Mouse (Mus musculus): ENCODE results near the gene Recql. TPM values are rescaled to one million over a fixed set of nuclear protein-coding genes. Genes with fewer than 3 reads are reported as not detected.
"Not testable (repeated sequence)": the region's sequence is repeated elsewhere in the genome, so short reads cannot be mapped to it uniquely, and the experiment has no call there.

Gene Recql
- polyA plus RNA-seq, 1 experiment from 2014 or later: 25.5 TPM

DNA sequence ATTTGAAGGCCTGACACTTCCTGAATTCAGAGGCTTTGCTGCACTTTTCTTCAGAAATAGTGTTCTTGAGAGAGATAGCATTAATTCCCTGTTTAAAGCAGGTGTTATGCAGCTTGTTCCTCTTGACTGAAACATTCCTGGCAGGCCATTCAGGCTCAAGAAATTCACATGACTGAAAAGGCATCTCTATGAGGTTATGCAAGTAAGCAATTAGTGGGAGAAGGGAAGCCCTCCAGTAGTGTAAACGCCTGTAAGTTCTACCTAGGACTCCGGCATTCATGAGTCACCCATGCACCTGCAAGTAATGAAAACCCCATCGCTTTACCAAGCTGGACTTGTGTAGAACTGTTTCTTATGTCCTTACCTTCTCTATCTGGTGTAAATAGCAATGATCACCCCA, 17.3 kb downstream of the Recql start:
- H3K36me3 ChIP-seq (ENCODE audit: control insufficient read depth, insufficient read depth, low read length): peaks cover 19% of the 10 kb centered on the region
- 77% methylated on average over 3 of the region's 3 CpGs for WGBS
- no peaks in the 10 kb centered on the region for H3K9me3 ChIP-seq (ENCODE audit: control insufficient read depth, low read length)
- H3K4me2 ChIP-seq (ENCODE audit: low read depth, low read length): no peak overlapping the region
- H3K4me3 ChIP-seq (ENCODE audit: low read length): no peak overlapping the region
- no peaks in the 10 kb centered on the region for H3K27me3 ChIP-seq (ENCODE audit: control insufficient read depth, insufficient read depth, low read depth, low read length)
- H3K9ac ChIP-seq (ENCODE audit: low read length): no peak overlapping the region
- H3K27ac ChIP-seq (ENCODE audit: low read length): no peak overlapping the region
- ATAC-seq (ENCODE audit: low read depth): no peak
- H3K4me1 ChIP-seq (replicated peaks; ENCODE audit: control insufficient read depth, insufficient read depth, low read length): no peaks in the 10 kb centered on the region

- WGBS: 89% methylated on average over 3 of the region's 3 CpGs
- no peak for ATAC-seq (ENCODE audit: low read depth)
- H3K4me1 ChIP-seq (replicated peaks; ENCODE audit: control insufficient read depth, insufficient read depth, low read length): no peaks in the 10 kb centered on the region
- no peak overlapping the region for H3K27ac ChIP-seq (ENCODE audit: low read length)
- H3K4me2 ChIP-seq (ENCODE audit: low read depth, low read length): no peak overlapping the region
- no peak overlapping the region for H3K9ac ChIP-seq (ENCODE audit: low read length)
- no peaks in the 10 kb centered on the region for H3K9me3 ChIP-seq (ENCODE audit: control insufficient read depth, low read length)
- no peak overlapping the region for H3K4me3 ChIP-seq (ENCODE audit: low read length)
- H3K36me3 ChIP-seq (ENCODE audit: control insufficient read depth, insufficient read depth, low read length): peaks cover 17% of the 10 kb centered on the region
- H3K27me3 ChIP-seq (ENCODE audit: control insufficient read depth, insufficient read depth, low read depth, low read length): no peaks in the 10 kb centered on the region
Observed at GRCm38 (mm10) chr6:142367565-142367964, 19.3 kb downstream of the Recql start.

- H3K36me3 ChIP-seq (ENCODE audit: control insufficient read depth, insufficient read depth, low read length): peaks cover 12% of the 10 kb centered on the region
Observed at GRCm38 (mm10) chr6:142366473-142367018, 20.3 kb downstream of the Recql start.

GRCm38 (mm10) chr6:142365742-142366472, 21.0 kb downstream of the Recql start:
- Histone ChIP-seq H3K4me3 (ENCODE audit: low read length) (no peak overlapping the region), H3K9me3 (ENCODE audit: control insufficient read depth, low read length) (no peaks in the 10 kb centered on the region), H3K27me3 (ENCODE audit: control insufficient read depth, insufficient read depth, low read depth, low read length) (no peaks in the 10 kb centered on the region), H3K4me2 (ENCODE audit: low read depth, low read length) (no peak overlapping the region), H3K4me1 (replicated peaks; ENCODE audit: control insufficient read depth, insufficient read depth, low read length) (no peaks in the 10 kb centered on the region), H3K36me3 (ENCODE audit: control insufficient read depth, insufficient read depth, low read length) (peaks cover 14% of the 10 kb centered on the region), H3K27ac (ENCODE audit: low read length) (no peak overlapping the region), H3K9ac (ENCODE audit: low read length) (no peak overlapping the region)
- ATAC-seq (ENCODE audit: low read depth): no peak
- WGBS: 78% methylated on average over 8 of the region's 8 CpGs

More at GRCm38 (mm10) chr6:142366473-142367018, 20.3 kb downstream of the Recql start:
- no peaks in the 10 kb centered on the region for H3K9me3 ChIP-seq (ENCODE audit: control insufficient read depth, low read length)
- no peaks in the 10 kb centered on the region for H3K4me1 ChIP-seq (replicated peaks; ENCODE audit: control insufficient read depth, insufficient read depth, low read length)
- no peak for ATAC-seq (ENCODE audit: low read depth)
- no peak overlapping the region for H3K4me3 ChIP-seq (ENCODE audit: low read length)
- 90% methylated on average over 10 of the region's 10 CpGs for WGBS
- H3K27me3 ChIP-seq (ENCODE audit: control insufficient read depth, insufficient read depth, low read depth, low read length): no peaks in the 10 kb centered on the region
- H3K4me2 ChIP-seq (ENCODE audit: low read depth, low read length): no peak overlapping the region
- no peak overlapping the region for H3K9ac ChIP-seq (ENCODE audit: low read length)
- no peak overlapping the region for H3K27ac ChIP-seq (ENCODE audit: low read length)

GRCm38 (mm10) chr6:142363019-142363576, 23.8 kb downstream of the Recql start:
- no peak for ATAC-seq (ENCODE audit: low read depth)
- Histone ChIP-seq H3K36me3 (ENCODE audit: control insufficient read depth, insufficient read depth, low read length) (peaks cover 21% of the 10 kb centered on the region), H3K9me3 (ENCODE audit: control insufficient read depth, low read length) (no peaks in the 10 kb centered on the region), H3K27ac (ENCODE audit: low read length) (no peak overlapping the region), H3K9ac (ENCODE audit: low read length) (no peak overlapping the region), H3K4me3 (ENCODE audit: low read length) (no peak overlapping the region), H3K4me2 (ENCODE audit: low read depth, low read length) (no peak overlapping the region), H3K27me3 (ENCODE audit: control insufficient read depth, insufficient read depth, low read depth, low read length) (no peaks in the 10 kb centered on the region), H3K4me1 (replicated peaks; ENCODE audit: control insufficient read depth, insufficient read depth, low read length) (no peaks in the 10 kb centered on the region)
- 69% methylated on average over 9 of the region's 9 CpGs for WGBS

DNA sequence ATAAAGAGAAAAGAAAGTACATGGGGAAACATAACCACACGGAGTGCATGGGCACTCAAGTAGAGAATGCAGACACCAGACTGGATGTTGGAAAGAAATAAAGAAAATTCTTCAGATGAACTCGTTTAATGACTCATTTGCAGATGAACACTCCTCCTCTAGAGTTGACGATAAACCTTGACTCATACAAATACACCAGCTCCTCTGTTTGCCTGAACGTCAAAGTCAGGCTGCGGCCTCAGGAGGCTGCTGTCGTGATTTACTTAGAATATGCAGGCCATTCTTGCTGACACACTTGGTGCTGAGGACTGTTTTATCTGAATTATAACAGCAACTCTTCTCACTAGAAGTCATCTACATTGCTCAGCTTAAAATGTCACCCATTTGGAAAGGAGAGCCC, 24.9 kb downstream of the Recql start:
- Histone ChIP-seq H3K4me1 (replicated peaks; ENCODE audit: control insufficient read depth, insufficient read depth, low read length) (no peaks in the 10 kb centered on the region), H3K9me3 (ENCODE audit: control insufficient read depth, low read length) (no peaks in the 10 kb centered on the region), H3K9ac (ENCODE audit: low read length) (no peak overlapping the region), H3K27me3 (ENCODE audit: control insufficient read depth, insufficient read depth, low read depth, low read length) (no peaks in the 10 kb centered on the region), H3K4me2 (ENCODE audit: low read depth, low read length) (no peak overlapping the region), H3K36me3 (ENCODE audit: control insufficient read depth, insufficient read depth, low read length) (peaks cover 18% of the 10 kb centered on the region), H3K4me3 (ENCODE audit: low read length) (no peak overlapping the region), H3K27ac (ENCODE audit: low read length) (no peak overlapping the region)
- WGBS: 86% methylated on average over 6 of the region's 6 CpGs
- no peak for ATAC-seq (ENCODE audit: low read depth)

DNA sequence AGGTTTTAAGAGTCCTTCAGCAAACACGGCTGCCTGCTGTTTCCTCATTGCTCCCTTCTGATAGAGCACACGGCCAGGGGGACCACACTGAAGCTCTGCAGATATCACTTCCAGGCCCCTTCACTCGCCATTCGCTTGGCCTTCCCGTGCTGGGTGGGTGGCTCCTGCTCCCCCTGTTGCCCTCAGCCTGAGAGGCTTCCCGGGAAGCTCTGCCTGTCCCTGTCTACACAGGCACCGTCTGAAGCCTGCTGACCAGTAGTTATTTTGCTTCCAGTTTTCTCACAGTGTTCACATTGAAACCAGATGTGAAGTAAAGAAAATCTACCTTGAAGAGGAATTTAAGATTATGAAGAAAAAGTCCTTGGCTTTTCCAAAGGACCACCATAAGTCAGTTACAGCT, 29.8 kb downstream of the Recql start:
- Histone ChIP-seq H3K27ac (ENCODE audit: low read length) (no peak overlapping the region), H3K27me3 (ENCODE audit: control insufficient read depth, insufficient read depth, low read depth, low read length) (no peaks in the 10 kb centered on the region), H3K36me3 (ENCODE audit: control insufficient read depth, insufficient read depth, low read length) (peaks cover 20% of the 10 kb centered on the region), H3K9ac (ENCODE audit: low read length) (no peak overlapping the region), H3K4me1 (replicated peaks; ENCODE audit: control insufficient read depth, insufficient read depth, low read length) (no peaks in the 10 kb centered on the region), H3K4me3 (ENCODE audit: low read length) (no peak overlapping the region), H3K9me3 (ENCODE audit: control insufficient read depth, low read length) (no peaks in the 10 kb centered on the region), H3K4me2 (ENCODE audit: low read depth, low read length) (no peak overlapping the region)
- ATAC-seq (ENCODE audit: low read depth): no peak
- WGBS: 73% methylated on average over 7 of the region's 7 CpGs

DNA sequence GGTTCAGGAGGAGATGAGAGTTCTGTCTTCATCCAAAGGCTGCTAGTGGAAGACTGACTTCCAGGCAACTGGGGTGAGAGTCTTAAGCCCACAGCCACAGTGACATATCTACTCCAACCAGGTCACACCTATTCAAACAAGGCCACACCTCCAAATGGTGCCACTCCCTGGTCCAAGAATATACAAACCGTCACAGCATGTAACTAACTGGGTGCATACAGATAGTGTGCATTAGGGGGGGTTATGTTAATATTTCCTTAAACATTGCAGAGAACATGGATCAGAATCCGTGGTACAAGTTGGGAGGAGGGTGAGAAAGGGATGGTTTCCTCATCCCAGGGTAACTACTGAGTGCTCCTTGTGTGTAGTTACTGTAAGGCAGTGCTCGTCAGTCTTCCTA, 34.8 kb downstream of the Recql start:
- not testable (repeated sequence) for H3K4me3 ChIP-seq (ENCODE audit: low read length); H3K9ac ChIP-seq (ENCODE audit: low read length); H3K9me3 ChIP-seq (ENCODE audit: control insufficient read depth, low read length); H3K27me3 ChIP-seq (ENCODE audit: control insufficient read depth, insufficient read depth, low read depth, low read length); ATAC-seq (ENCODE audit: low read depth); H3K4me1 ChIP-seq (replicated peaks; ENCODE audit: control insufficient read depth, insufficient read depth, low read length); H3K27ac ChIP-seq (ENCODE audit: low read length); H3K4me2 ChIP-seq (ENCODE audit: low read depth, low read length)
- peaks cover 15% of the 10 kb centered on the region for H3K36me3 ChIP-seq (ENCODE audit: control insufficient read depth, insufficient read depth, low read length)
- WGBS: 77% methylated on average over 3 of the region's 3 CpGs

- Histone ChIP-seq H3K4me2 (ENCODE audit: low read depth, low read length) (no peak overlapping the region), H3K27ac (ENCODE audit: low read length) (0 out of 2 replicates have a peak overlapping the region, but pooled peaks have one; percentile 6), H3K9ac (ENCODE audit: low read length) (no peak overlapping the region), H3K4me3 (ENCODE audit: low read length) (no peak overlapping the region), H3K4me1 (replicated peaks; ENCODE audit: control insufficient read depth, insufficient read depth, low read length) (peaks cover 17% of the 10 kb centered on the region), H3K9me3 (ENCODE audit: control insufficient read depth, low read length) (no peaks in the 10 kb centered on the region), H3K36me3 (ENCODE audit: control insufficient read depth, insufficient read depth, low read length) (peaks cover 10% of the 10 kb centered on the region), H3K27me3 (ENCODE audit: control insufficient read depth, insufficient read depth, low read depth, low read length) (no peaks in the 10 kb centered on the region)
- no peak for ATAC-seq (ENCODE audit: low read depth)
- 56% methylated on average over 11 of the region's 11 CpGs for WGBS
Observed at GRCm38 (mm10) chr6:142347431-142348385, 39.2 kb downstream of the Recql start.
